Mouse (Mus musculus): ENCODE measurements around the gene P2rx7. TPM values are rescaled to one million over a fixed set of nuclear protein-coding genes. Genes with fewer than 3 reads are reported as not detected.

P2rx7 gene
- polyA plus RNA-seq, 1 experiment from 2014 or later, result 1.9 TPM

- Histone ChIP-seq H3K4me2 (replicated peaks; ENCODE audit: low read depth, low read length) (no peak overlapping the region), H3K27me3 (ENCODE audit: control insufficient read depth, insufficient read depth, low read length) (no peaks in the 10 kb centered on the region), H3K9me3 (ENCODE audit: control insufficient read depth, low read depth, low read length) (no peaks in the 10 kb centered on the region), H3K9ac (replicated peaks; ENCODE audit: low read depth, low read length) (no peak overlapping the region), H3K27ac (ENCODE audit: low read length) (no peak overlapping the region), H3K4me1 (ENCODE audit: control insufficient read depth, insufficient read depth, low read length) (no peaks in the 10 kb centered on the region), H3K4me3 (ENCODE audit: low read depth, low read length) (no peak overlapping the region), H3K36me3 (ENCODE audit: control insufficient read depth, insufficient read depth, low read length) (no peaks in the 10 kb centered on the region)
- WGBS, result 77% methylated on average over 4 of the region's 4 CpGs
- no peak for ATAC-seq (ENCODE audit: insufficient number of reproducible peaks, insufficient read depth, low FRiP score, low read depth)
Measured at GRCm38 (mm10) chr5:122687391-122687790, 43.7 kb downstream of the P2rx7 start.

GRCm38 (mm10) chr5:122689153-122689552 lies 45.4 kb downstream of the P2rx7 start:
- Histone ChIP-seq H3K4me1 (ENCODE audit: control insufficient read depth, insufficient read depth, low read length) (0 out of 2 replicates have a peak, but pooled peaks cover 3% of the 10 kb centered on the region), H3K9ac (replicated peaks; ENCODE audit: low read depth, low read length) (no peak overlapping the region), H3K27ac (ENCODE audit: low read length) (no peak overlapping the region), H3K4me2 (replicated peaks; ENCODE audit: low read depth, low read length) (no peak overlapping the region), H3K9me3 (ENCODE audit: control insufficient read depth, low read depth, low read length) (no peaks in the 10 kb centered on the region), H3K4me3 (ENCODE audit: low read depth, low read length) (no peak overlapping the region), H3K36me3 (ENCODE audit: control insufficient read depth, insufficient read depth, low read length) (no peaks in the 10 kb centered on the region), H3K27me3 (ENCODE audit: control insufficient read depth, insufficient read depth, low read length) (no peaks in the 10 kb centered on the region)
- whole genome bisulfite sequencing, result 84% methylated on average over 7 of the region's 7 CpGs
- ATAC-seq (ENCODE audit: insufficient number of reproducible peaks, insufficient read depth, low FRiP score, low read depth), result no peak

- 58% methylated on average over 6 of the region's 6 CpGs for WGBS
- 0 out of 2 replicates have a peak, but pooled peaks cover 3% of the 10 kb centered on the region for H3K4me1 ChIP-seq (ENCODE audit: control insufficient read depth, insufficient read depth, low read length)
Measured at GRCm38 (mm10) chr5:122690486-122690885, 46.8 kb downstream of the P2rx7 start.

GRCm38 (mm10) chr5:122693431-122694207 lies 49.9 kb downstream of the P2rx7 start:
- H3K27me3 ChIP-seq (ENCODE audit: control insufficient read depth, insufficient read depth, low read length), result no peaks in the 10 kb centered on the region
- 40% methylated on average over 13 of the region's 13 CpGs for WGBS
- no peaks in the 10 kb centered on the region for H3K9me3 ChIP-seq (ENCODE audit: control insufficient read depth, low read depth, low read length)
- no peak overlapping the region for H3K4me2 ChIP-seq (replicated peaks; ENCODE audit: low read depth, low read length)
- no peak overlapping the region for H3K4me3 ChIP-seq (ENCODE audit: low read depth, low read length)
- H3K27ac ChIP-seq (ENCODE audit: low read length), result no peak overlapping the region
- no peaks in the 10 kb centered on the region for H3K36me3 ChIP-seq (ENCODE audit: control insufficient read depth, insufficient read depth, low read length)
- 0 out of 2 replicates have a peak, but pooled peaks cover 3% of the 10 kb centered on the region for H3K4me1 ChIP-seq (ENCODE audit: control insufficient read depth, insufficient read depth, low read length)
- ATAC-seq (ENCODE audit: insufficient number of reproducible peaks, insufficient read depth, low FRiP score, low read depth), result no peak; the same call in 1 of the 2 replicates
- H3K9ac ChIP-seq (replicated peaks; ENCODE audit: low read depth, low read length), result no peak overlapping the region

More at GRCm38 (mm10) chr5:122690486-122690885, 46.8 kb downstream of the P2rx7 start:
- no peak overlapping the region for H3K9ac ChIP-seq (replicated peaks; ENCODE audit: low read depth, low read length)
- no peaks in the 10 kb centered on the region for H3K9me3 ChIP-seq (ENCODE audit: control insufficient read depth, low read depth, low read length)
- H3K27me3 ChIP-seq (ENCODE audit: control insufficient read depth, insufficient read depth, low read length), result no peaks in the 10 kb centered on the region
- no peak overlapping the region for H3K27ac ChIP-seq (ENCODE audit: low read length)
- no peak for ATAC-seq (ENCODE audit: insufficient number of reproducible peaks, insufficient read depth, low FRiP score, low read depth)
- no peaks in the 10 kb centered on the region for H3K36me3 ChIP-seq (ENCODE audit: control insufficient read depth, insufficient read depth, low read length)
- no peak overlapping the region for H3K4me3 ChIP-seq (ENCODE audit: low read depth, low read length)
- H3K4me2 ChIP-seq (replicated peaks; ENCODE audit: low read depth, low read length), result no peak overlapping the region

- 65% methylated on average over 8 of the region's 8 CpGs for WGBS
- Histone ChIP-seq H3K9ac (replicated peaks; ENCODE audit: low read depth, low read length) (no peak overlapping the region), H3K27ac (ENCODE audit: low read length) (no peak overlapping the region), H3K4me1 (ENCODE audit: control insufficient read depth, insufficient read depth, low read length) (0 out of 2 replicates have a peak, but pooled peaks cover 3% of the 10 kb centered on the region), H3K9me3 (ENCODE audit: control insufficient read depth, low read depth, low read length) (no peaks in the 10 kb centered on the region), H3K36me3 (ENCODE audit: control insufficient read depth, insufficient read depth, low read length) (no peaks in the 10 kb centered on the region), H3K4me3 (ENCODE audit: low read depth, low read length) (no peak overlapping the region), H3K4me2 (replicated peaks; ENCODE audit: low read depth, low read length) (no peak overlapping the region), H3K27me3 (ENCODE audit: control insufficient read depth, insufficient read depth, low read length) (no peaks in the 10 kb centered on the region)
- no peak for ATAC-seq (ENCODE audit: insufficient number of reproducible peaks, insufficient read depth, low FRiP score, low read depth)
Measured at GRCm38 (mm10) chr5:122695516-122695915, 51.8 kb downstream of the P2rx7 start.

- 0 out of 2 replicates have a peak, but pooled peaks cover 5% of the 10 kb centered on the region for H3K4me1 ChIP-seq (ENCODE audit: control insufficient read depth, insufficient read depth, low read length)
- no peaks in the 10 kb centered on the region for H3K36me3 ChIP-seq (ENCODE audit: control insufficient read depth, insufficient read depth, low read length)
- ATAC-seq (ENCODE audit: insufficient number of reproducible peaks, insufficient read depth, low FRiP score, low read depth), result no peak
- H3K9ac ChIP-seq (replicated peaks; ENCODE audit: low read depth, low read length), result no peak overlapping the region
- WGBS, result 67% methylated on average over 10 of the region's 10 CpGs
- H3K9me3 ChIP-seq (ENCODE audit: control insufficient read depth, low read depth, low read length), result no peaks in the 10 kb centered on the region
- no peak overlapping the region for H3K27ac ChIP-seq (ENCODE audit: low read length)
- H3K4me2 ChIP-seq (replicated peaks; ENCODE audit: low read depth, low read length), result no peak overlapping the region
- H3K27me3 ChIP-seq (ENCODE audit: control insufficient read depth, insufficient read depth, low read length), result no peaks in the 10 kb centered on the region
- no peak overlapping the region for H3K4me3 ChIP-seq (ENCODE audit: low read depth, low read length)
Measured at GRCm38 (mm10) chr5:122698041-122698700, 54.5 kb downstream of the P2rx7 start.

GRCm38 (mm10) chr5:122698701-122699060 lies 55.0 kb downstream of the P2rx7 start:
- H3K9me3 ChIP-seq (ENCODE audit: control insufficient read depth, low read depth, low read length), result no peaks in the 10 kb centered on the region
- no peak overlapping the region for H3K4me2 ChIP-seq (replicated peaks; ENCODE audit: low read depth, low read length)
- no peak for ATAC-seq (ENCODE audit: insufficient number of reproducible peaks, insufficient read depth, low FRiP score, low read depth)
- H3K9ac ChIP-seq (replicated peaks; ENCODE audit: low read depth, low read length), result no peak overlapping the region
- 60% methylated on average over 9 of the region's 9 CpGs for WGBS
- no peaks in the 10 kb centered on the region for H3K36me3 ChIP-seq (ENCODE audit: control insufficient read depth, insufficient read depth, low read length)
- no peak overlapping the region for H3K4me3 ChIP-seq (ENCODE audit: low read depth, low read length)
- H3K4me1 ChIP-seq (ENCODE audit: control insufficient read depth, insufficient read depth, low read length), result 0 out of 2 replicates have a peak, but pooled peaks cover 2% of the 10 kb centered on the region
- no peaks in the 10 kb centered on the region for H3K27me3 ChIP-seq (ENCODE audit: control insufficient read depth, insufficient read depth, low read length)
- H3K27ac ChIP-seq (ENCODE audit: low read length), result no peak overlapping the region

- 61% methylated on average over 12 of the region's 12 CpGs for WGBS
- H3K9ac ChIP-seq (replicated peaks; ENCODE audit: low read depth, low read length), result no peak overlapping the region
- no peak overlapping the region for H3K4me2 ChIP-seq (replicated peaks; ENCODE audit: low read depth, low read length)
- 0 out of 2 replicates have a peak, but pooled peaks cover 2% of the 10 kb centered on the region for H3K4me1 ChIP-seq (ENCODE audit: control insufficient read depth, insufficient read depth, low read length)
- H3K9me3 ChIP-seq (ENCODE audit: control insufficient read depth, low read depth, low read length), result no peaks in the 10 kb centered on the region
- no peak overlapping the region for H3K27ac ChIP-seq (ENCODE audit: low read length)
- no peaks in the 10 kb centered on the region for H3K36me3 ChIP-seq (ENCODE audit: control insufficient read depth, insufficient read depth, low read length)
- H3K27me3 ChIP-seq (ENCODE audit: control insufficient read depth, insufficient read depth, low read length), result no peaks in the 10 kb centered on the region
- no peak for ATAC-seq (ENCODE audit: insufficient number of reproducible peaks, insufficient read depth, low FRiP score, low read depth)
- H3K4me3 ChIP-seq (ENCODE audit: low read depth, low read length), result no peak overlapping the region
Measured at GRCm38 (mm10) chr5:122700109-122700836, 56.6 kb downstream of the P2rx7 start.
